Mouse (Mus musculus): ENCODE results near the gene Zfp652. TPM values are rescaled to one million over a fixed set of nuclear protein-coding genes. Genes with fewer than 3 reads are reported as not detected.

The Zfp652 gene
- total RNA-seq, 2 experiments from 2014 or later = 36.4 to 44.1 TPM

DNA sequence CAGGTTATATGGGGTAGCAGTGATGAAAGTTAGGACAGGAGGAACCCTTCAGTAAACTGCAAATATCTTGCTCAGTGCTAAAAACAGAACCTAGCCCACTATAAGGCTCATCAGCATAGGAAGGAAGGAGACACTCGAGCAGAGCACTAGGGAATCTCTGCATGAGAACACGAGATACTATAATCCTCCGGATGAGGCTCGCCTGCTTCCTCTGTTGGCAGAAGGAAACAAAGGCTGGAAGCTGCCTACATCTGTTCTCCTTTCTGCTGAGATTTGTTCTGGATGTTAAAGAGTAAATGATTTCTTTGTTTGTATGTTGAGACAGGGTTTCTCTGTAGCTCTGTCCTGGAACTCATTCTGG lies 7.5 kb upstream of the Zfp652 start:
- DNase-seq (ENCODE audit: low spot score in 2 of 2) = peak in 1 of 2 experiments; percentile 15
- intact Hi-C loops (cut with DNase I) = no loop called here

DNA sequence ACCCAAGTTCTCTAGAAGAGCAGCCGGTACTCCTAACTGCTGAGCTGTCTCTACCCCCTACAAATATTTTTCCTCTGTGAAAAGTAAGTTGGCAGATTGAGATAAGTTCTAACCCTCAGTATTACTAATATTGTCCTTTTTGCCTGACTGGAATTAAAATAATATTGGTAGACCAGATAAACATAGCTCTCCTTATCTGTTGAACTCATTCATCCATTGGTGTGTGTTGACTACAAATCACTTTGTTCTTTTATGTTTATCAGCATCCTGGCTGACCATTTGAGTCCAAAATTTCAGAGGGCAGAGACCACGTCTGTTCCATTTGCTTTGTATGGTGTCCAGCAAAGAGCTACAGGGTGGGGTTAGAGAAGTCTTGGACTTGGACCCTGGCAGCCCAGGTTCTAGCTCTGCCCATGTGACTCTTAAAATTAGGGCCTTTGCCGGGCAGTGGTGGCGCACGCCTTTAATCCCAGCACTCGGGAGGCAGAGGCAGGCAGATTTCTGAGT lies 2.9 kb upstream of the Zfp652 start:
- no peak for DNase-seq (ENCODE audit: low spot score in 2 of 2)
- intact Hi-C loops (cut with DNase I) = no loop called here

DNA sequence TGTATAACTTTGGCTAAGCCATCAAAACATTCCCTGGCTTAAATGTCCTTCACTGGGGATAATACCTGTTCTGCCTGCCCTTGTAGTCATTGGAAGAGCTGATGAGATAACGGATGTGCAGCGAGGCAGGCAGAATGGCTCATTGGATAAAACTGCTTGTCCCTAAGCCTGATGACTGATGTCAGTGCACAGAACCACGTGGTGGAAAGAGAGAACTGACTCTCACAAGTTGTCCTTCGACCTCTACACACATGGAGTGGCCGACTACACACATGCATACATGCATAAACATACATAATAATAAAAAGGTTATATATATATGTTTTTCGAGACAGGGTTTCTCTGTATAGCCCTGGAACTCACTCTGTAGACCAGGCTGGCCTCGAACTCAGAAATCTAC lies 2.0 kb upstream of the Zfp652 start:
- intact Hi-C loops (cut with DNase I) = no loop called here
- DNase-seq (ENCODE audit: low spot score in 2 of 2) = no peak

DNA sequence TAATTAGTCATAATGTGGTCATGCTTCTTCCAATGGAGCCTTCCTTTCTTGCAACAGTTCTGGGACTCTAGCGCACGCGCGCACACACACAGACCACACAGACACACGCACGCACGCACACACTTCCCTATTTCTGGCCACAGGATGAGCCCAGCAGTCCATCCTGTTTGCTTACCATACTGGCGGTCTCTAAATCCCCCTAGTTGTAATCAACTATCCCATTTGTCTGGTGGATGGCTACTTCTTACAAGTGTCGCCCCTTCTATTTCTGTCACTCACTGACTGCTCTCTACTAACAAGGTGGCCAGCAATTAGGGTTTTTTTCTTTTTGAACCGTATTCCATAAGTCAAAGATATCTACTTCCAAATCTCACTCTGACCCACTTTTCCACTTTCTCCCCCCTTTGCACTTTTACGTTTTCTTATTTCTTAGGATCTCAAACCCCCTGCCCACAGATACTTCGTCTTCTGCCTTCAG lies 349 bp upstream of the Zfp652 start:
- intact Hi-C loops (cut with DNase I) = no loop called here
- peak; percentile 14 to 16 for DNase-seq (ENCODE audit: low spot score in 2 of 2)

DNA sequence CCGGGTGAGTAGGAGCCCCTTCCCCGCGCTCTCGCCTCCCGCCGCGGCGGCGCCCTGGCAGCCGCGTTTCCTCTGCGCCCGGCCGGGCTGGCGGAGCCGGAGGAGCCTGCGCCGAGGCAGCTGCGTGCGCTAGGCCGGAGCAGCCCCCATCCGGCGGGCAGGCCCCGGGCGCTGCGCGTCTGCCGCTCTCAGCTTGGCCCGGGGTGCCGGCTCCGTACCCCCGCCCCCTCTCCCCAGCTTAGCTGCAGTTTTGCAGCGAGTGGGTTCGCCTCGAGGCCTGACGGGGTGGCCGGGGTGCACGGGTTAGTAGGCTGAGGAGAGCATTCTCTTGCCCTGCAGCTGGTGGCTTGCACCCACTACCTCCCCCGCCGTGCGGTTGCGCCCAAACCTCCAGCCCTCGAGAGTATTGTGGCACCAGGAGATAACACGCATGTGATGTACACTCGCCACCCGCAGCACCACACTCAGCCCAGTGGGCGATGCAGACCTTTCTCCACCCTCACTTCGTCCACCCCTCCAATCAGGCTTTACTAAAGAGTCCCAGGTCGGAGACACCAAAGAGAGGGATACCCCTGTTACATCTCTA lies 845 bp downstream of the Zfp652 start:
- DNase-seq (ENCODE audit: low spot score in 2 of 2) = peak; percentile 60 to 73
- intact Hi-C loops (cut with DNase I) = no loop called here

DNA sequence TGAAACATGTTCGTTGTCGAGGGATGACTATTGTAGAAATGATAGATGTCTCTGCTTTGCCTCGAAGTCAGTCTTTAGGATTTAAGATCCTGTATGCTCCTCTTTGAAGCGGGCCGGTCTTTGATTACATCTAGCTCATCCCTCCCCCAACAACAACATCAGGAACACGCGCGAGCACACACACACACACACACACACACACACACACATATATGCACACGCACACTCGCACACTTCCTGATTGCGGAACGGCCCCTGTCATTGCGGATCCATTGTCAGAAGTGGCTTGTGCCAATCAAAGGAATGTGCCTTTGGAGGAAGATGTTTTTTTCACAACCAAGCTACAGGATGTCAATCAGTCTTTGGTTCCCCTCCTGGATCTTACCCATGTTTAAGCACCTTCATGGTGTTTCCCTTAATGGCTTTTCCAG lies 1.4 kb downstream of the Zfp652 start:
- no peak for DNase-seq (ENCODE audit: low spot score in 2 of 2)
- intact Hi-C loops (cut with DNase I) = no loop called here

DNA sequence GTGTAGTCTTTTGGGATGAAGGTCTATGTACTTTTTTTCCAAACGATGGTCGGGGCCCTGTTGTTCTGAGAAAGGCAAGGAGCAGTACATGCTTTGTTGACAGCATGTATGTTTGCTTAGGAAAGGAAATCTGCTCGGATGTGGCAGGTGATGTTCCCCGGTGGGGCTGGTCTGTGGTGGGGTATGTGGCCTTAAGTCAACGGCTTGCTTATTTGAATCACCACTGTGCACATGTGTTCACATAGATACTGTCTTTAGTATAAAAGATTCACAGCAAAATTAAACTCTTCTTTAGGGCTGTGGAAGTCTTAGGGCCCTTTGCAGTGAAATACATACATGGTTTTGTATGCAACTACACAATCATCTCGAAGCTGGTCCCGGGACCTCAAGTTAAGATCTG lies 1.9 kb downstream of the Zfp652 start:
- DNase-seq (ENCODE audit: low spot score in 2 of 2) = no peak
- intact Hi-C loops (cut with DNase I) = no loop called here

DNA sequence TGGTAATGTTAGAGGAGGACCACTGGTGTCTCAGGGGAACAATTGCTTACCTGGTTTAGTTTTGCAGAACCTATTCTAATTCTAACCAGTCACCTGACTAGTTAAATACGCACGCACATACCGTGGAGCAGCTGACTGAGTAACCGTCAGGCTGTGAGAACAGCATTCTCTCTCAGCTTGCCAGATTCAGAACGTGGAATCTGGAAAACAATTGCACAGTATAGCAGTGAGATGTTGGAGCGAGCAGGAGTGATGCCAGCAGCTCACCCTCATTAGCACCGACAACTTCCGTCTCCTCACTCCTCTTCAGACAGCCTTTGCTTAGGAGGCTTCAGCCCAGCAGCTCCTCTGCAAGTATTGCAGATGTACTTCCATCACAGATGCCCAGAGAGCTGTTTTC lies 3.7 kb downstream of the Zfp652 start:
- intact Hi-C loops (cut with DNase I) = no loop called here
- DNase-seq (ENCODE audit: low spot score in 2 of 2) = peak in 1 of 2 experiments; percentile 21

DNA sequence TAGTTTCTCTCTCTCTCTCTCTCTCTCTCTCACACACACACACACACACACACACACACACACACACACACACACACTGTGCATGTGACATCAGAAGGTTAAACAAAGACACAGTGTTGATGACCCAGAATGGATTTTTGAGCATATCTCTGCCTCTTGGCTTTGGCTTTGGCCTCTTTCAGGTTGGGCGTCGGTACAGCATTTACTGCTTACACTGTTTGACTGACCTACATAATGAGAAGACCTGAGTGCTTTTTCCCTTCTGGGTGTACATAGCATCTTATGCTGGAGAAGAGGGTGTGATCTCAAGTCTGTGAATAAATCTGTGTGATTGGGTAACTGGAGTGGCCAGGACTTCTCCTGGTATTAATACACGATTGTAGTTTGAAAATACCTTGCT lies 6.9 kb downstream of the Zfp652 start:
- intact Hi-C loops (cut with DNase I) = no loop called here
- DNase-seq (ENCODE audit: low spot score in 2 of 2) = no peak

DNA sequence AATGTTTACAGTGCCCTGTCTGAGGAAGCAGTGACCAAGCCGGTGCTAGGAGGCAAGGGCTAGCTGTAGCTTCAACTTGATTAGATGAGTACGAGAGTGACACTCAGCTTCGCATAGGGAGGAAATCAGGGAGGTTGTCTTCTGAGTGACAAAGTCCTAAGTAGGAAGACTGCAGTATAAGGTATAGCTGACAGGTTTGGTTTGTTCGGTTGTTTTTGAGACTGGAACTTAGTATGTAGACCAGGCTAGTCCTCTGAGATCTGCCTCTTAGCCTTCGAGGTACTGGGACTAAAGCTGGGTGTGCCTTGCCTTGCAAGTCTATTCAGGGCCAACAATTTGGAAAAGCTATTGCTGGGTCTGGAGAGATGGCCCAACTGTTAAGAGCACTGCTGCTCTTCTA lies 10.8 kb downstream of the Zfp652 start, which contains the start of gene B130006D01Rik:
Gene B130006D01Rik, plus strand, starts transcription at position 301 of the 400 bp plus-strand sequence.
- intact Hi-C loops (cut with DNase I) = no loop called here
- no peak for DNase-seq (ENCODE audit: low spot score in 2 of 2)

DNA sequence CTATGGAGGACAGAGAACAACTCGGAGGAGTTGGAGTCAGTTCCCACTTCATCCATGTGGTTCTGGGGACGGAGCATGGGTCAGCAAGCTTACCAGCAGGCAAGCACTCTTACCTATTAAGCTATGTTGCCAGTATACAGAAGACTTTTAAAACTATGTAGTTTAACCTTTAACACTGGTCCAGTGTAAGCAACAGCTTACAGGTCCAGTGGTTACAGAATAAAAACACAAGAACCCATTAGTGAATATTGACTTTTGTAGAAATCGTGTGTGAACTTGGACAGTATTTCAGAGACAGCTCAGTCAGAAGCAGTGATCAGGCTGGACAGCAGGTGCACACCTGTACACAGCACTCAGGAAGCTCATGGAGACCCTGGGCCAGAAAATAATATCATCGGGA lies 12.0 kb downstream of the Zfp652 start:
- intact Hi-C loops (cut with DNase I) = no loop called here
- DNase-seq (ENCODE audit: low spot score in 2 of 2) = no peak

DNA sequence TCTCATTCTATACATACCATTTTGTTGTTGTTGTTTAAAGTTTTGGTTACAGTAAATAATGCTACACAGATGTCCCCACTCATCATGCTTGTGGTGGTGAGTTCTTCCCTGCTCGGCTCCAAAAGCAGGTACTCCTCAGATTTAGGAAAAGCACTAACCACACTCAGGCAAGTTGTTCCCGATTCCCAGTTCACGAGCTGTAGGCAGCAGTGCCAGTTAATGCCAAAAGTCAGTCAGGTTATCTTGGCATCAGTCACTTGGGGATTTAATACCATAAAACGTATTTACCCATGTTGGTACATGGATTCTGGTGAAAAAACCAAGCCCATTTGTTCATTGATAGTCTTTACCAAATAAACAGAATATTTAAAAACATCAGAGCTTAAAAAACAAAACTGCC lies 13.7 kb downstream of the Zfp652 start:
- no peak for DNase-seq (ENCODE audit: low spot score in 2 of 2)
- intact Hi-C loops (cut with DNase I) = no loop called here

DNA sequence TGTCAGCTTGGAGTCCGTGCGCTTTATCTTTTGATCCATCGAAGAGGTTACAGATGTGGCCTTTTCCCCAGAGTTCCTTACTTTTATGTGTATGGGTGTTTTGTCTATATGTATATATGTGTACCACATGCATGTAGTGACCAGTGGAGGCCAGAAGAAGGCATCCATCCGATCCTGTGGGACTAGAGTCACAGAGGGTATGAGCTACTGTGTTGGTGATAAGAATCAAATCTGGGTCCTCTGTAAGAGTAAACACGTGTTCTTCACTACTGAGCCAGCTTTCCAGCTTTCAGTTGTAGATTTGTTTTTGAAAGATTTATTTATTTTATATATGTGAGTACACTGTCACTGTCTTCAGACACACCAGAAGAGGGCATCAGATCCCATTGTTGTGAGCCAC lies 15.5 kb downstream of the Zfp652 start:
- DNase-seq (ENCODE audit: low spot score in 2 of 2) = no peak
- intact Hi-C loops (cut with DNase I) = no loop called here

DNA sequence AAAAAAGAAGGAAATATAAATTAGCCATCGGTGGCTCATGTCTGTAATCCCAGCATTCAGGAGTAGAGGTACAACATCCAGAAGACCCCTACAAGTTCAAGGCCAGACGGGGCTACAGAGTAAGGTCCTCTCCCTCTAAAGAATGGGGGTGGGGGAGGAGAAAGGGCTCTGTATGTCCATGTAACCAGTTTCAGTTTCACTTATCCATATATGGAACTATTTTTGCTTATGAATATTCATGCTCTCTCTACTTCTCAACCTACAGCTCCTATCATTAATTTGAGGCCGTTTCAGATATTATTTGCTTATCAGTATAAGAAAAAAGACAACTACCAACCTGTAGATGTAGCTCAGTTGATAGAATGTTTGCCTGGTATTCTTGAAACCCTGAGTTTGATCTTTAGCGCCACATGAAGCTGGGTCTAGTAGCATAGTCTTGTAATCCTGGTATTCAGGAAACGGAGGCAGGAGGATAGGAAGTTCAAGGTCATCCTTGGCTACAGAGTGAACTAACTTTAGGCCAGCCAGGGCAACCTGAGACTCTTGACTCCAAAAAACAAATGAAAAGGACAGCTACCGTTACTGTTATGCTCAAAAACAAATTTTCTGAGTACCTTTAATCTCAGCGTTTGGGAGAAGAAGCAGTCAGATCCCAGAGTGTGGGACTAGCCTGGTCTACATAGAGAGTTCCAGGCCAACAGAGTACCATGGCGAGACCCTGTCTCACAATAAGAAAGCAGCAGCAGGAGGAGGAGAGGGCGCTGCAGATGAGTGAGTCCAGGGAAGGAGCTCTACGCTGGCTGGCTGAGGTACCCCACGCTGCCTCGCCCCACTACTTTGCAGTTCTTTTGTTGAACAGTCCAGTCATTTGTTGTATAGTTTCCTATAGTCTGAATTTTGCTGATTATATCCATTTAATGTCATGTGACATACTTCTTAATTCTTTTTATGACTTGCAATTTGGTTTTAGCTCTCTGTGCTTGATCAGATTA lies 16.7 kb downstream of the Zfp652 start:
- intact Hi-C loops (cut with DNase I) = no loop called here

DNA sequence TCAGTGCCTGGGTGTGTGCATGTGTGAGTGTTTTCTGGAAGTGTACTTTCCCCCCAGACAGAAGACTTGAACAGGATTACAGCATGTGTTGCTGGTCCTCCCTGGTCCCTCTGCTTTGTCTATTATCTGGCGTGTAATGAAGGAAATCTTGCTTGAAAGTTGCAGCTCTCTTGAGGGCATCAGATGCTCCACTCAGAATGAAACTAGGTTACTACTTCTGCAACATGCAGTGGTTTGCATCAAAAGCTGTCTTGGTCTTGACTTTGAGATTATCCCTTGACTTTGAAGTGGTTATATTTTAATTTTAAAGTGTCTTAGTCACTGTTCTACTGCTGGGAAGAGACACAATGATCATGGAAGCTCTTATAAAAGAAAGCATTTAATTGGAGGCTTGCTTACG lies 22.0 kb downstream of the Zfp652 start:
- intact Hi-C loops (cut with DNase I) = no loop called here

More for the DNA sequence above, 16.7 kb downstream of the Zfp652 start:
- no peak for DNase-seq (ENCODE audit: low spot score in 2 of 2)

DNA sequence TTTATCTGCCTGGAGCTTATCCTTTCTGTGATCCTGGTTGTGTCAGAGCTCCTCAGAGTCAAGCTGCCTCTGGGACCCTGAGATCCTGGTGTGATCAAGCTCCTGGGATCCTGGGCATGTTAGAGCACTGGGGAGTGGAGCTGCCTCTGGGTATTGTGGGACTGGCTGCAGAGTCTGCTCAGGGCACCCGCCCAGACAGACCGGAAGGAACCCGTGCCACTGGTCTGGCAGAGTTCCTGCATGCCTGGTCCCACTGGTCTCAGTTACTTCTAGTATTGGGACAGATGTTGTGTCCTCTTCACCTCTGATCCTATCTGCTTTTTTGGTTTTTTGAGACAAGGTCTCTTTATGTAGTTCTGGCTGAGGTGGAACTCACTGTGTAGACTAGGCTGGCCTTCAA lies 25.3 kb downstream of the Zfp652 start:
- no peak for DNase-seq (ENCODE audit: low spot score in 2 of 2)

More for the DNA sequence above, 22.0 kb downstream of the Zfp652 start:
- DNase-seq (ENCODE audit: low spot score in 2 of 2) = no peak

DNA sequence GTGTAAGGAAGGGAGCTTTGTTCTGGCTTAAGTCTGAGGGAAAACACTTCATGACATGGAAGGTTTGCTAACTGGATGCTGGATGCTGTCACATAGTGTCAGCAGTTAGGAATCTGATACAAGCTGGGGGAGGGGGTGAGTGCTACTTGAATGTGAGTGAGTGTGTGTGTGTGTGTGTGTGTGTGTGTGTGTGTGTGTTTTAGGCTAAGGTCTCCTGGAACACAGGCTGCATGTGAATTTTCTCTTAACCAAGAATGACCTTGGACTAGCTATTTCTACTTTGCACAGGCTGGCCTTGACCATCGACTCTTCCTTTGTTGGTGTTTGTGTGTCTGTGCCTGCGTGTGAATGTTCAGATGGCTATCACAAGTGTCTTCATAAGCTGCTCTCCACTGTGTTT lies 32.0 kb downstream of the Zfp652 start:
- intact Hi-C loops (cut with DNase I) = no loop called here
- DNase-seq (ENCODE audit: low spot score in 2 of 2) = no peak

More for the DNA sequence above, 25.3 kb downstream of the Zfp652 start:
- intact Hi-C loops (cut with DNase I) = no loop called here

DNA sequence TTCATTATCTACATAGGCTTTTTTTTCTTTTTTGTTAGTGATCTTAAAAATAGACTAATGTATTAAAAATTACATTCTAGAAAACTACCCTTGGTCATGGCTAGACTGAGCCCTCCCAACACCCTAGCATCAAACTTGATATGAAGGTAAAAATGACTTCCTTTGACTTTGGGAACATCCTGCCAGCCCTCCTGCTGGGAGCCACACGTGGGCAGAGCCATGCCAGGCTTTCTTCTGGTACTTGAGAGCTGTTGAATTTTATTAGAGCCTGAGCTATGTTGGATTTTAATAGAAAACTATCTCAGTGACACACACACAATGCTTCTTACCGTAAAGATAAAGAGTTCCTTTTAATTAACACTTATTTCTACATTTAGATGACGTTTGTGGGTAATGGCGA lies 34.3 kb downstream of the Zfp652 start:
- intact Hi-C loops (cut with DNase I) = no loop called here
- DNase-seq (ENCODE audit: low spot score in 2 of 2) = no peak

DNA sequence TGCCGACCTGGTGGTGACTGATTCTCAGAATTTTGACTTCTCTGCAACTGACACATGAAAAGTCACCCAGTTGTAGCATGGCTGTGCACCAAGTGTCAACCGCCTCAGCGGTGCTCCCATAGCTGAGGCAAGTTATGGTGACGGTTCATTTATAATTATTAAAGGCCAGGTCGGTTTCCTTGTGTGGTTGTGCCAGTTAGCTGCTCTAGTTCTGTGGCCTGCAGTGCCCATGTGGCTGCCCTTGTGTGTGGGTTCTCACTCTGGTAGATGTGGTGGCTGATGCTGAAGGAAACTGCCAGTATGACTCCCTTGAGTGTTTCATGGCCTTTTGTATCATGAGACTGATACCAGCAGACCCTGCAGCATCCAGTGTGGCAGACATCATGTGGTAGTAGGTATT lies 35.9 kb downstream of the Zfp652 start:
- no peak for DNase-seq (ENCODE audit: low spot score in 2 of 2)
- intact Hi-C loops (cut with DNase I) = no loop called here

DNA sequence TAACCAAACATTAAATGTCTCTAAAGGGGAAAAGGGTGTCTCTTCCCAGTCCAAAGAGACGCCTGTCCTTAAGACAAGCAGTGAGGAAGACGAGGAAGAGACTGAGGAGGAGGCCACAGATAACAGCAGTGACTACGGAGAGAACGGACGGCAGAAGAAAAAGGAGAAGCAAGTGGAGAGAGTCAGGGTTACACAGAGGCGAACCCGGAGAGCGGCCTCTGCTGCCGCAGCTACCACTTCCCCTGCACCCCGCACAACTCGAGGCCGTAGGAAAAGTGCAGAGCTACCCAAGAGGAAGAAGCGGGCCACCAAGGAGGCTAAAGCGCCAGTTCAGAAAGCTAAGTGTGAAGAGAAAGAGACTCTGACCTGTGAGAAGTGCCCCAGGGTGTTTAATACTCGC lies 37.1 kb downstream of the Zfp652 start:
- no peak for DNase-seq (ENCODE audit: low spot score in 2 of 2)
- intact Hi-C loops (cut with DNase I) = no loop called here

DNA sequence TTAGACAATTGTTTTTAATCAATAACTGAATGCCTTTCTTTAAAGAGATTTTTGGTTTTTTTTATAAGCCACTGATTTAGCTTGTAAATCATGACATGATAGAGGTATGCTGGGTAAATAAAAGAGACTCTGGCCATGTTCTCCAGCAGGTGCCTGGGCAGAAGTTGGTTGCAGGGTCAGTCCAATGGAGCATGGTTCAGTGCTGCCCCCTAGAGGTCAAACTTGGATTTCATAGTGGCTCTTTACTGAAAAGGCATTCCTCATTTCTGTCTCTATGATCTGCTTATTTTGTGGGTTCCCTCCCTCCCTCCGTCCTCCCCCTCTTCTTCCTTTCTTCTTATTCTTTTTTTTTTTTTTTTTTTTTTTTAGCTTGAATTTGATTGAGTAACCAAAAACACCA lies 38.5 kb downstream of the Zfp652 start:
- intact Hi-C loops (cut with DNase I) = loop anchor here (1.0 kb wide), 1 partner anchor 65 kb away; no protein-coding TSS in a partner anchor
- DNase-seq (ENCODE audit: low spot score in 2 of 2) = peak in 1 of 2 experiments; percentile 53
